Mouse (Mus musculus): Measurements from ENCODE around the gene Gm2897. TPM values are rescaled to one million over a fixed set of nuclear protein-coding genes. Genes with fewer than 3 reads are reported as not detected.

Gm2897 gene
- polyA plus RNA-seq (2012; fragmentation: generic; extraction: Trizol) = not detected

GRCm38 (mm10) chr14:3048727-3049512 lies at the start of gene Gm2897:
Gm2897 (plus strand) TSS chr14:3049285.

DNA sequence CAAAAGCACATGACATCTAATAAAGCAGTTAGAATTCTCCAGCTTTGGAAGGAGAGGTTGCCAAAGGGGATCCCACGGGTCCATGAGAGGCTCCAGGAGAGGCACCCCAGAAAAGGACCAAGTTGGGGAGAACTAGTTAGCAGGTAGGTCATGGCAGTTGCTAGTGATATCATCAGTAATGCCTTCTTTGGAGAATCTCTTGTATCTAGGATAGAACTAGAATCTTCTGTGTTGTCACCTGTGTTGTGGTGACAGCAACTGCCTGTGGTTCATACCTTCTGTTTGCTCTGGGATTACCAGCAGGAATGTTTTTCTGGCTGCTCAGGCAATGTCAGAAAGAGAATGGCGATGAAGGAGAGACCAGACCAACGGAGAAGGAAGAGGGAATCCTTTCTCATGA lies 19.4 kb upstream of the Gm2897 start, which contains the start of gene Gm2888:
TSS of gene Gm2888 (plus strand) at position 301 of the 400 bp plus-strand sequence.

Other genes starting within 250 kb of the Gm2897 start
- gene Gm2888, start 19.3 kb upstream of the Gm2897 start, polyA plus RNA-seq (2012; fragmentation: generic; extraction: Trizol) = not detected
- gene Gm10340, start 84.7 kb downstream of the Gm2897 start, polyA plus RNA-seq (2012; fragmentation: generic; extraction: Trizol) = not detected
- gene Gm5795, start 139.0 kb downstream of the Gm2897 start, polyA plus RNA-seq (2012; fragmentation: generic; extraction: Trizol) = not detected
- gene D830030K20Rik, start 159.2 kb downstream of the Gm2897 start, polyA plus RNA-seq (2012; fragmentation: generic; extraction: Trizol) = not detected